Mouse (Mus musculus) cerebellum, adult 9-11 months (tissue): Measurements from ENCODE around the gene Jagn1.

Source experiments
- DNase-seq: peaks from one replicate; pipeline ENCODE4 v3.0.0; 2022

Gene Jagn1

GRCm38 (mm10) chr6:113435664-113436205, 6.6 kb upstream of the Jagn1 start, which contains the start of gene Cidec:
Gene Cidec (minus strand): TSS chr6:113435760.
- no peak for DNase-seq

- no peak for DNase-seq
Measured at GRCm38 (mm10) chr6:113437135-113437534, 5.2 kb upstream of the Jagn1 start.

- no peak for DNase-seq
Measured at GRCm38 (mm10) chr6:113438721-113439430, 3.5 kb upstream of the Jagn1 start.

- no peak for DNase-seq
Measured at GRCm38 (mm10) chr6:113440686-113441085, 1.7 kb upstream of the Jagn1 start.

GRCm38 (mm10) chr6:113441147-113441680, 1.2 kb upstream of the Jagn1 start:
- peak; percentile 77 for DNase-seq

GRCm38 (mm10) chr6:113442087-113442441, 305 bp upstream of the Jagn1 start:
- DNase-seq, result no peak

- DNase-seq, result no peak
Measured at GRCm38 (mm10) chr6:113443091-113443490, 722 bp downstream of the Jagn1 start.

- DNase-seq, result no peak
Measured at GRCm38 (mm10) chr6:113444207-113444965, 2.0 kb downstream of the Jagn1 start.

- peak; percentile 56 for DNase-seq
Measured at GRCm38 (mm10) chr6:113447639-113448038, 5.3 kb downstream of the Jagn1 start.

GRCm38 (mm10) chr6:113451839-113452238, 9.5 kb downstream of the Jagn1 start:
- no peak for DNase-seq

GRCm38 (mm10) chr6:113455007-113455406, 12.6 kb downstream of the Jagn1 start:
- no peak for DNase-seq

- no peak for DNase-seq
Measured at GRCm38 (mm10) chr6:113457952-113458534, 15.7 kb downstream of the Jagn1 start, which contains the start of gene Il17re. Gene Il17re (plus strand): TSS chr6:113458484.

GRCm38 (mm10) chr6:113458635-113459034, 16.3 kb downstream of the Jagn1 start:
- peak; percentile 60 for DNase-seq

GRCm38 (mm10) chr6:113464040-113464439, 21.7 kb downstream of the Jagn1 start:
- no peak for DNase-seq

- no peak for DNase-seq
Measured at GRCm38 (mm10) chr6:113465602-113466001, 23.2 kb downstream of the Jagn1 start.

GRCm38 (mm10) chr6:113468512-113468911, 26.1 kb downstream of the Jagn1 start:
- DNase-seq, result no peak

GRCm38 (mm10) chr6:113469021-113469420, 26.7 kb downstream of the Jagn1 start:
- peak; percentile 77 for DNase-seq

- peak; percentile 84 for DNase-seq
Measured at GRCm38 (mm10) chr6:113469432-113469831, 27.1 kb downstream of the Jagn1 start.

GRCm38 (mm10) chr6:113471297-113471936, 29.0 kb downstream of the Jagn1 start, which contains the start of gene Il17rc:
Gene Il17rc (plus strand): TSS chr6:113471427.
- peak; percentile 41 for DNase-seq

GRCm38 (mm10) chr6:113472061-113472460, 29.7 kb downstream of the Jagn1 start:
- no peak for DNase-seq

- DNase-seq, result no peak
Measured at GRCm38 (mm10) chr6:113473246-113473645, 30.9 kb downstream of the Jagn1 start.

GRCm38 (mm10) chr6:113473715-113474114, 31.3 kb downstream of the Jagn1 start:
- DNase-seq, result no peak

GRCm38 (mm10) chr6:113477353-113477752, 35.0 kb downstream of the Jagn1 start:
- DNase-seq, result no peak
